Mouse (Mus musculus): Measurements from ENCODE around the gene Ubtd2.
A peak's percentile ranks its signal among the peaks of the same experiment; 100 is the strongest.

Gene Ubtd2

DNA sequence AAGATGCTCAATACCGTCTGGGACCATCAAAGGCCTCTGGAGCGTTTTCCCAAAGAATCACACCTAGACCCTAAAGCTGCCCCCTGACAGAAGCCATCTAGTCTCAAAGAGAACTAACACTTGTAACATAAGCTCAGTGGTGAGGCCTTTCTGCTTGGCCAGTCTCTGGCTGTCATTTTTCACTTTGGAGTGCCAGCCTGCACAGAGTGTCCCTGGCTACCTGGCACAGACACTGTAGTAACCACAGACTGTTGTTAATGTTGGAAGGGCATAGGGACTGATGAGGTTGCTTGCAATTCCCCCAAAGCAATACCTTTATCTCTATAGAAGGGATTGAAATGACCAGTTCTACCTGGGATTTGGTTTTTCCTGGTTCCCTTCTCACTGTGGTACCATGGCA, 66.1 kb downstream of the Ubtd2 start:
- no peak for DNase-seq

DNA sequence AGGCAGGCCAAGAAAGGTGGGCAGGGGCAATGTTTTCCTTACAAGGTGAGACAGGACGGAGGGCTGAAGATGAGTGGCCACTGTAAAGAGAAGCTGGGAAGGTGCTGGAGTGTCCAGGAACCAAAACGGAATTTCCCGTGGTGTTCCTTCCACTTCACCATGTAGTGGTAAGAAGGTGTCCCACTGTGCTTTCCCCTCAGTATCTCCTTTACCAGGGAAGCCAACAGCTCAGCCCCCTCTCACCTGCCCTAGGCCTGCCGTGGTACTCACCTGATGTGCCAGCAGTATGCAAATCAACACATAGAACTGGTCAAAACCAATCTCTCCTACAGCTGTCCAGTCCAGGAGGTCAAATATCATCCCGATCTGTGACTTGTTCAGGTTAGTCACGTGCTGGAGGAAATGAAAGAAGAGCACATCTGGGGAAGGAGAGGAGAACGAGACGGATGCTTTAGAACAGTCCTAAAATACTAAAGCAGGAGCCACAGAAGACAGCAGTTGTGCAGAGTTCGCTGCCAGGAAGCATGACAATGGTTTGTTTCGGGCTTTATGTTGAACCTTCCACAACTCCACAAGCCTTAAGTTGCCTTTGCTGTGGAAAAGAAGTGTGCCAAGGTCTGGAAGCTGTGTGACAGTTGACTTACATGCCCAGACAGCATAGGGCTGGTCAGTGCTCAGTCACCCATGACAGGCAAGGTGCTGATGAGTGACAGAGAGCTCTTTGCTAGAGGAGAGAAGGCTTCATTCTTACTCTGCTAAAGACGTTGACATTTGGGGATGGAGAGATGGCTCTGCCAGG, 69.2 kb downstream of the Ubtd2 start:
- DNase-seq, result no peak

DNA sequence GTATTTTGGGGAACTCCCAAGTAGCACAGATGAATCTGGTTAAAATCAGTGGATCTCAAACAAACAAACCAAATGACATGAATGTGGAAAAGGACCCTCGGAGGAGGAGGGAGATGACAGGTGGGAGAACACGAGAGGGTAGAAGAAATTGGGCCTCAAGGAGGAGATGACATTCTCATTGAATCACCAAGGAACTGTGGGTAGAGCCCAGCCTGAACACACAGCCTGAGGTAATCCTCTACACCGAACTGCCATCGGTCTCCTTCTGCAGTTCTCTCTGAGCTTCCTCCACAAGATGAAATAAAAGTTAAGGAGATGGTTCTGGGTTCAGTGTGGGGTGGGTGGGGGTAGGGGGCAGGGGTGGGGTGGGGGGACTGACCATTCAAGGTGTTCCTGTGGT, 71.8 kb downstream of the Ubtd2 start:
- no peak for DNase-seq

DNA sequence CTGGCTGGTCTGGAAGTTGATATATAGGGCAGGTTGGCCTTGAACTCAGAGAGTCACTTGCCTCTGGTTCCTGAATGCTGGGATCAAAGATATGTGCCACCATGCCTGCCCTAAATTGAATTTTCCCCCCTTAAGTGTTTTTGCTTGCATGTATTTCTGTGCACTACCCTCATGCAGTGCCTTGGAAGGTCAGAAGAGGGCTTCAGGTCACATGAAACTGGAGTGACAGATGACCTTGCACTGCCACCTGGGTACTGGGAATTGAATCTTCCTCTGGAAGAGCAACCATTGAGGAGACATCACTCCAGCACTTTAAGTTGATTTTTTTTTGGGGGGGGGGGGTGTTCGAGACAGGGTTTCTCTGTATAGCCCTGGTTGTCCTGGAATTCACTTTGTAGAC, 75.0 kb downstream of the Ubtd2 start:
- DNase-seq, result no peak

DNA sequence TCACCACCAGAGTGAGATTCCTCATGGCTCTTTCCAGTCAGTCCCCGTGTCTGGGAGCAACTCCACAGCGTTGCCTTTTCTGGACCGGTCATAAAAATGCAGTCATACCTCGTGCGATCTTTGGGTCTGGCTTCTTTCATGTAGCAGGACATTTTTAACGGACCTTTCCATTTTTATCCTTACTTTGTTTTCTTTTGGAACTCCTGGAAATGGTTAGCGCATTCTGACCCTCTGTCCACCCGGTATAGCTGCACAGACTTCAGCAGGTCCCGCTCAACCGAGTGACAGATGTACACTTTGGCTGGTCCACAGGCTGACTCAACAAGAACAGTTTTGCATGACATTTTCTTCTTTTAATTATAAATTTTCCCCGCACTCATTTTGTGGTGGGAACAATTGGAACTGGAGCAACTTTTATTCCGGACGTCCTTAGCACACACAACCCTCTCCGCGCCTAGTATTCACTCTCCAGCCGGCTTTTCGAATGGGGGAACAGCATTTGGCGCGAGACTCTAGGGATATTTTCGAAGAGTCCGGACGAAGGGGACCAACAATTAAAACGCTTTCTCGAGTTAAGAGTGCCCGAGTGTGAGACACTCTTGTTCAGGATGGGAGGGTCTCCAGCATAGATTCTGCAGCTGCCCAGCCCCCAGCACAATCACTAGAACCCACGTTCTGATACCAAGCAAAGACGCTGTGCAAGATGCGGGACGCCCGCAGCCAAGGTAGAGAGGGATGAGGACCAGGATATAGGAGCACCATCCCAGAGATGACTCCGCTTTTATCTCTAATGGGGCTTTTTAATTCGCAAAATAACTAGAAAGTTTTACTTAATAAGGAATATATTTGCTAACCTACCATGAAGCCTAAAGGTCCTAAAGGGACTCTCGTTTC, 76.9 kb downstream of the Ubtd2 start, which contains the start of gene Efcab9:
Gene Efcab9 (minus strand): TSS at position 211 of the 894 bp plus-strand sequence.
- no peak for DNase-seq

DNA sequence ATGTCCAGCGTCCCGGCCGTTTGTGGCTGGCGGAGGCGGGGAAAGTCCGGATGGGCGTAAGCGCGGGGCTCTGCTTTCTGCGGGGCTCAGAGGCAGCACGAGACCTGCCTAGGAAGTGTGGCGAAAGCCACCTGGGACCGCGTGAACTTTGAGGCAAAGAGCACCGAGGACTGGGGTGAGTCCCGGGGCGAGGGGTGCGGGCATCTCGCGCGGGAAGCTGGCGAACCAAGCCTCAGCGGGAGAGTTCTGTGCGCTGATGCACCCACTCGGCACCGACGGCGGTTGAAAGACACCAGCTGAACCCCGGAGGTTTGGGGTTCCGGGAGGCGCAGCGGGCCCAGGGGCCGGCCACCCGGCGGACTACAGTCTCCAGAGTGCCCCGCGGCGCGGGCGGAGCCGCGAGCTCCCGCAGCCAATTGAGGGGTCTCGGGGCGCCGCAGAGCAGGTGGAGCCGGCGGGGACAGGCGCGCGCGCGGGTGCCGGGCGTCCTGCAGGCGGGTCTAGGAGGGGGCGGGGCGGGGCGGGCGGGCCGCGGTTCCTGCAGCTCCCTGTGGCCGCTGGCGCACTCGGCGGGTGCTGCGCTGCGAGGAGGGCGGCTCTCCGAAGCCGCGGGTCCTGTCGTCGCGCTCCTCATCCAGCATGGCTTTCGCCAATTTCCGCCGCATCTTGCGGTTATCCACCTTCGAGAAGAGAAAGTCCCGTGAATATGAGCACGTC, 77.8 kb downstream of the Ubtd2 start, which contains the start of gene Stk10:
Gene Stk10 (plus strand): TSS at position 541 of the 717 bp plus-strand sequence.
- peak; percentile 90 for DNase-seq

DNA sequence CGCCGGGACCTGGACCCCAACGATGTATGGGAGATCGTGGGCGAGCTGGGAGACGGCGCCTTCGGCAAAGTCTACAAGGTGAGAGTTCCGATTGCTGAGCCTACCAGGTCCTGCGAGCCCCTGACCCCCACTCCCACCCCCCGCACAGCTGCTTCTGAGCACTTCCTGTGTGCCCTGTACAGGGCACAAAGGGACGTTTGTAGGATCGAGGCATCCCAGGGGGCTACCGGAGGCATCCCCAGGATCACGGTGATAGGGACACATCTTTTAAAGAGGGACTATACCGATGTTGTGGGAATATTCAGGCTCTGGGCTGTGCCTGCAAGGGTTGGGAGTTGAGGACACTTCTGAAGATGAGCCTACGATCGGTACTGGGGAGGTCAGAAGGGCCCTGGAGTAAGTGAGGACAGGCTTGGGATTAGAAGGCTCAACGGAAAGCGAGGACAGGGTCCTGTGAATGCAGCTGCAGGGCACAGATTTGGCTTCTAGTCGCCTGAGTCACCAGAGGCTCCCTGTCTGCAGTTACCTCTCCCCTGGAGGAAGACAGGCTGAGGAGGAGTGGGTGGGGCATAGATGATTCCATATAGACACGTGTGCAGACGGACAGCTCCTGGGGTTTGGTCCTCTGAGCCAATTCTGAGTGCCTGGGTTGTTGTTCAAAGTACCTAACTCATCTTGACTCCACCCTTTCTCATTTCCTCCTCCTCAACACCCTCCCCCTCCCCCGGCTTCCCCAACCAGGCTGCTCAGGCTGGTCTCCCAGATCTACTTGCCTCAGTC, 78.5 kb downstream of the Ubtd2 start:
- peak; percentile 24 for DNase-seq

DNA sequence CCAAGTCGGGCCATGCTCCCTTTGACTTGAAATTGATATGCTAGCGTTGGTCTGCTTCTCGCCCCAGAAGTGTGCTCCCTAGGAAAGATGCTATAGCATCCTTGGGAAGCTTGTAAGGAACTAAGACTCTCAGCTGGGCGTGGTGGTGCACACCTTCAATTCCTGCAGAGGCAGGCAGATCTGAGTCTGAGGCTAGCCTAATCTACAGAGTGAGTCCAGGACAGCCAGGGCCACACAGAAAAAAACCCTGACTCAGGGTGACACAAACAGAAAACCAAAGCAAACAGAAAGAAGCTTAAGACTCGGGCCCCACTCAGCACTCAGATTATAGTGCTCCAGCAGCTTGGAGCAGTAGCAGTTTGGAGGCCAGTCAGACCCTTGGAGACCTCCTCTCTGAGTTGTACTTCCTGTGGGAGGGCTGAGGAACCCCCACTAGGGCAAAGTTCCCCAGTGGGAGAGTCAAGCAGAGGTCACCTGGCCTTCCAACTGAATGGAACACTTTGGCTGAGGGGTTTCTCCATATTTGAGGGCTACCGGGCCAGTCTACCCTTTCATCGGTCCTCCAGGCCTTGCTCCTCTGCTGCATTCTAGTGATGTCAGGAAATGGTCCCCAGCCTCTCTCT, 79.4 kb downstream of the Ubtd2 start:
- no peak for DNase-seq

DNA sequence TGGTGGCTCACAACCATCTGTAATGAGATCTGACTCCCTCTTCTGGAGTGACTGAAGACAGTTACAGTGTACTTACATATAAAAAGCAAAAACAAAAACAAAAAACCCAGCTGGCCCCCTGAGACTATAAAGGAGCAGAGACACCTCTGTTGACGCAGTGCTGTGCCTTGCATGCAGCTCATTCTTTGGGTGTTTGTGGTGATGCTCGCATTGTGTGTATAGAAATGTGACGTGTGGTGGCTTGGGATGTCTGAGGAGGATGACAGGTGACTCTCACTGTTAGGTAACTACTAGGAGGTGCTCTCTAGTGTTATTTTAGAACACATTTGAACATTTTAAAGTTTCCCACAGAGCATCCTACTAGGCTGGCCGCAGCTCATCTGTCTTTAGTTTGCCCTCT, 80.5 kb downstream of the Ubtd2 start:
- no peak for DNase-seq

DNA sequence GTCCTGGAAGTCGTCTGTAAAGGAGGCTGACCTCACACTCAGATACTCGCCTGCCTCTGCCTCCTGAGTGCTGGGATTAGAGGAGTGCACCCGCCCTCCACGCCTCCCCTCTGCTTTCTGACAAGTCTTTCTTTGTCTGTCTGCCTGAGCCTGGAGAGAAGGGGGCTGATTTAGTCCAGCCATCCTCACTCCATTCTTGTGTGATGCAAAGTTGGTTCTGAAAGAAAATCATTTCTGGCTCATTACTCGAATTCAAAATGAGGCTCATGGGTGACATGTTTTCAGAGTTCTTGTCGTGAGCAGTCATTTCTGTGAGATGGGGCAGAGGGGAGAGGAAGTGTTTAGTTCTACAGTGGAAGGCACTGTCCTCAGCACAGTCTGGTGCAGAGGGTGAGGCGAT, 81.8 kb downstream of the Ubtd2 start:
- DNase-seq, result no peak

DNA sequence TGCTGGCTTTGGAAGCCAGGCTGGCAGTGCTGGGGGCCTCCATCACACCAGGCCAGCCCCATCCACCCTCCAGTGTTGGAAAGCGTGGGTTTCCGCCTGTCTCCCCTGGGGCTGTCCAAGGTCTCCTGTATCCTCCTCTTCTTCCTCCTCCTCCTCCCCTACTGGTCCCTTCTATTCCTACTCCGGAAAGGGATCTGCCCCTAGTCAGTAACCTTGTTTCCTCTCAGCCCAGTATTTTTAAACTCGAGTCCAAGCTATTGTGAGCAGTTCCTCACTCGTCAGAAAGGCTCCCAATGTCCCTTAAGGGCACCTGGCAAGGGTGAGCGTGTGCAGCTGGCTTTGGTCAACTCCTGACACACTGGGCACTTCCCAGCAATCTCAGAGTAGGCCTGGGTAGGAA, 83.3 kb downstream of the Ubtd2 start:
- DNase-seq, result peak; percentile 31

DNA sequence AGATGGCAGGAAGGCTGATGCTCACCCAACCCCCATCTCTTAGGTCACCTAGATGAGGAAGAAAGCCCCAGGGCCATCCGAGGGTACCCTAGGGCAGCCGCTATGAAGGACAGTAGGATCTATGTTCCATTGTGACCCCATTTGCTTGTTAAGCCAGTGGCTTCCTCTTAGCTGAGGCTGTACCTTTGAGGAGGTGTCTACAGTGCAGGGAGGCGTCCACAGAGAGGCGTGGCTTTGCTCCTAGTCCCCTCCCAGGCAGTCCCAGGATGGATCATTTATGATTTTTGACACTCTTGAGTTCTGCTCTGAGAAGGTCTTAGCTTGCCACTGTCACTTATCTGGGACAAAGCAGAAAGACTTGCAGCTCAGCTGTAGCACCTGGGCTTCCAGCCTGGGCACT, 83.7 kb downstream of the Ubtd2 start:
- no peak for DNase-seq

DNA sequence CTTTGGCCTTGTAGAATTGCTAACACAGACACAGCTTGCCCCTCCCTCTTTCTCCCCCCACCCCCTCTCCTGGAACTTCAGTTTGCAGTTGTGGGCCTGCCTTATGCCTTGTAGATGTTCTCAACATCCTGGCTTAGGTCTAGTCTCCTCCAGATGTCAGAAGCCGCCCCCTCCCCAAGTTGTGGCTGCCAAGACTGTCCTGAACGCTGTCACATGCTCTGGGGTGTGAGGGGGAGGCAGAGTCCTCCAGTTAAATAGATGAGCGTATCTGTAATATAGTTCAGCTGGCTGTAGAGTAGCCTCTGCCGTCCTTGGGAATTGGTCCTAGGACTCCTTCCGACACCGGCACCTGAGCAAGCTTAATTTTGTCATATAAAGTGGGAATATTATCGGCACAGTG, 84.5 kb downstream of the Ubtd2 start:
- no peak for DNase-seq

DNA sequence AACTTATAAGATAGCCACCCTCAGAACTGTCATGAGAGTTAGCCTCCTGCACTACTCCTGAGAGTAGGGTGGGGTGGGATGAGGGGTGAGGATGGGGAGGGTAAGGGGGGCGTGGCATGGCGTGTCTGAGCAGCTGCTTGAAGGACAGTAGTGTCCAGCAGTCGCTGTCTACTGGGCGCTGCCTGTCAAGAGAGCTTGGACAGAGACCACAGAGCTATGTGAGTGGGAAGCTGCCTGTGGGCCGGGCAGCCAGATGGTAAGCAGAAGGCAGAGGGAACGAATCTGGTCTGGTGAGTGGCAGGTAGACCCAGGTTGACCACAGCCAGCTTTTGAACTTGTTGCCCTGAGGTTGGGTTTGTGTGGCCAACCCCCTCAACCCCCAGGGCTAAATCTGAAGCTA, 85.3 kb downstream of the Ubtd2 start:
- DNase-seq, result no peak

DNA sequence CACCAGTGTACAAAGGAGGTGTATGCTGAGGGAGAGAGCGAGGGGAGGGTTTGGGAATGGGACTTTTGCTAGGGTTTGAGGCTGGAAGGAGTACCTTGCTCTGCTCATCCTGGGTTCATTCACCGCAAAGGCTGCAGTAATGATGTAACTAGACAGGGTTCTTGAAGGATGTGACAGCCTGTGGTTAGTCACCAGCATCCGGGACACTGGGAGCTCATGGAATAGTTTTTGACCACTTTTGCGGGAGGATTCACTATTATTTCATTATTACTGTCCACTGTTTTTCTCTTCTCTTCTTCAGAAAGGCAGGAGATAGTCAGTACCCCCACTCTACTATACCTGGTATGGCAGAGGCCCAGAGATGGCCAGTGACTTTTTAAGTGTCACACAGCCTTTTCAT, 87.0 kb downstream of the Ubtd2 start:
- DNase-seq, result no peak

DNA sequence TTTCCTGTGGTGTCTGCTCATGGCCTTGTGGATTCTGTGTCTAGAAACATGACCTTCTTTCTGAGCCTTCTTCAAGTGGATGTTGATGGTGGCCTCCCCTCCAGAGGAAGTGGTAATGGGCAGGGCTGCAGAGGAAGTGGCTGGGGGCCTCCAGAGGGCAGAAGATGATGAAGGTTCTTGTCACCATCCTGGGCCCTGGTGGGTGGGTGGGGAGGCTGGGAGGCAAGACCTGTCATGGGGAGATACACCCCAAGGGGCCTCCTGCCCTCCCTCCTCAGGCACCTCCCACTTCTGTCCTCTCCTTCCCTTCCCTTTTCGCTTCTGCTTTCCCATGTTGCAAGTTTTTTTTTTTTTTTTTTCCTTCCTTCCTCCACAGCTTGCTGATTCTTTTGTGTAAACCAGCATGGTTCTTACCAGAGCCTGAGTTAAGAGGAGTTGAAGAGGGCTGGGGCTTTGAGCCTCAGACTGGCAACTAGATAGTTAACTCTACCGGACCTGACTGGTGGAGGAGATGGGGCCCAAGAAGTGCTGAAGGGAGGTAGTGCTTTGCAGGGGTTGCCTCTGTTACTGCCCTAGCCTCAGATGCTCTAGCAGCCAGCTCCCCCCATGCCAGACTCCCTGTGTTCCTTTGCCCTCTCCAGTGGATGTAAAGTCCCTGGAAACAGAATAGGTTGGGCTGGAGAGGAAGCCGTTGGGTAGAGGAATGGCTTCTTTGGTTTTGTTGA, 87.7 kb downstream of the Ubtd2 start:
- DNase-seq, result no peak

DNA sequence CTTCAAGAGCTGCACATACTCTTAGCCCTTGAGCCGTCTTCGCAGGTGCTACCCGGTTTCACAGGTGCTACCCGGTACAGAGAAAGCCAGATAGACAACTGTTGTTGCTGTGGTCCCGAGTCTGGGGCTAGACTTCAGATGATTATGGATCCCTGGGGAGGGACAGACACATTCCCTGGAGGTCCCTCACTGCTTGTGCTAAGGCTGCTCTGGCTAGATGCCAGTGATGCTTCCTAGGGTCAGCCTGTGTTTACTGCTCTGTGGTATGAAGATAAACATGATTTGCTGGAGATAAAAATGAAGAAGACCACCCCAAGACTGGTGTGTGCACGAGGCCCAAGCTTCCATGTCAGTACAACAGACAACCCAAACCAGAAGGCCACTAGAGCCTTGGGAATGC, 88.9 kb downstream of the Ubtd2 start:
- no peak for DNase-seq

DNA sequence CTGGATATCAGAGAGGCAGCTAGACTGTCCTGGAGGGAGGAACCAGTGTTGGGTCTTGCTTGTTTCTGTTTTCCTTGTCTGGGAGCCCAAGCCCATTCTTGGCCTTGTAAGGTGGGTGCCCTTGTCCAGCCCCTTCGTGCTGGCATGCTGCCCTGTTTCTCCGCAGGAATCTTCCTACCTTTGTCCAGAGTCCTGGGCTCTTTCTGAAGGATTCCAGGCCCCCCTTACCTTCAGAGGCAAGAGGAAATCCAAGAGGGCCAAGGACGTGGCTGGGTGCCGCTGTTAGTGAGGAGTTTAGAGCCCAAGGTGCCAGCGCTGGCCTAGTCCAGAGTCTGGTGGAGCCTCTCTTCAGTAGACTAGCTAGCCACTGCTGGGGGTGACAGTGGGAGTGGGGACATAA, 89.3 kb downstream of the Ubtd2 start:
- DNase-seq, result no peak

DNA sequence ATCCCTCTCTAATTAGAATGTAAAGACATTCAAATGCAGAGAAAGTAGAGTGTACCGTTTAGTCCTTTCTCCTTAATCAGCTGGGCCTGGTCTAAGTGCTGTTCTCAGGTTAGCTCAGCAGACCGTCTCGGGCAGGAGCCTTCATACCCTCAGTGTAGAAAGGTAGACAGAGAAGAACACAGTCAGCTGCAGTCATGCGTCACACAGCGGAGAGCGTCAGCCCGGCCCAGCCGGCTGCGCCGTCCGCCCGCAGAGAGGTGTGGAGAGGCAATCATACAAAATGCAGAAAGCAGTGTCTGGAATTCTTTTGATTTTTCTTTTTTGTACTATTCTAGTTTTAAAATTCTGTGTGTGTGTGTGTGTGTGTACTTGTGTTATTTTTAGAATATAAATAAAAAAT, 90.4 kb downstream of the Ubtd2 start:
- no peak for DNase-seq

DNA sequence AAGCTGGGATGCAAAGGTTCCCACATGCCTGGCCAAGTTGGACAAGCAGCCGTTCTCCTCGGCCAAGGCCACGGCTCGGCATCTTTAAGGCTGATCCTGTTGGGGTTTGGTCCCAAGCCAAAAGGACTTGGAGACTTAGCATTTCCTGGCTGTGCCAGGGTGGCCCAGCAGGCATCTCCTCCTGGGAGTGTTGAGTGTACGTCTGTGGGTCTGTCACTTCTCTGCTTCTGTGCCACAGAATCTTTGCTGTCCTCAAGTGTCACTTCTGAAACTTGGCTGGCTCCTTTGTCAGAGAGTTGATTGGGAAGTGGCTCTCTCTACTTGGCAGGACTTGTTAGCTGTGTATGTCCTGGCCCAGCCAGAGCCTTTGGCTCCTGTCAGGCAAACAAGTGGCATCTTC, 91.3 kb downstream of the Ubtd2 start:
- peak; percentile 15 for DNase-seq

DNA sequence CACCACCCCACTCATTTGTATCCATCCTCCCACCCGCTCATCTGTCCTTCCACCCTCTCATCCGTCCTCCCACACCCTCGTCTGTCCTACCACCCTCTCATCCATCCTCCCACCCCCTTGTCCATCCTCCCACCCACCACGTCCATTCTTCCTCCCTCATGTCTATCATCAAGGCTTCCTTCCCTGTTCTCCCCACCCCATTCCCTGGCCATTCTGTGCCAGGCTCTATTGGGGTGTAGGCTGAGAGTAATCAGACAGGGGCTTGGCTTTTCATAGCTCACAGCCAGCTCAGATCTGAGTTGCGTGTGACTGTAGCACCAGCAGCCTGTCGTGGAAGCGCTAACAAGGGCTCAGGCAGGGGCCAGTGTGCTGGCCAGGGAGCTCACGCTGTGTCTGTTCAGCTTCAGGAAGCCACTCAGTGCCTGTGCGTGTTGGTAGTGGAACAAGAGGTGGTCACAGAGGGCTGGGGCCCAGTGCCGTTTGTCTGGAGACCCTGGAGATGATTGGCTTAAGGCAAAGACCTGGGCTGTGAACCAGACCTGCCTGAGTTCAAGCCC, 92.3 kb downstream of the Ubtd2 start:
- DNase-seq, result no peak
